Mouse (Mus musculus) bone marrow macrophage, adult 2 months (primary cell): ENCODE measurements around the gene Ap2s1. TPM values are rescaled to one million over a fixed set of nuclear protein-coding genes. Genes with fewer than 3 reads are reported as not detected.
"Not testable (repeated sequence)": the region's sequence is repeated elsewhere in the genome, so short reads cannot be mapped to it uniquely, and the experiment has no call there.

Experiments
- H3K27ac ChIP-seq: 2 replicates; pipeline ENCODE4 v1.5.1; 2012; ENCODE audit warnings: low read depth, low read length; ENCODE audit not compliant: insufficient read depth
- H3K4me1 ChIP-seq: 2 replicates; pipeline ENCODE4 v1.6.1; 2012; ENCODE audit warnings: low read length; ENCODE audit not compliant: control insufficient read depth, insufficient read depth
- H3K4me3 ChIP-seq: 2 replicates; pipeline ENCODE4 v1.5.1; 2012; ENCODE audit warnings: mild to moderate bottlenecking, low read length, moderate library complexity; ENCODE audit not compliant: insufficient read depth
- CTCF ChIP-seq: IDR thresholded peaks from 2 replicates; pipeline ENCODE4 v1.5.1; 2012; ENCODE audit warnings: low read depth, mild to moderate bottlenecking, low read length, moderate library complexity
- POLR2A ChIP-seq: IDR thresholded peaks from 2 replicates; pipeline ENCODE4 v1.6.1; 2012; ENCODE audit warnings: mild to moderate bottlenecking, low read depth, low read length, borderline replicate concordance
- polyA plus RNA-seq: library from polyadenylated mRNA; stranded (reverse); fragments of >200 nt; gene quantifications from 2 replicates; pipeline ENCODE4 v1.2.4, GENCODE M21; 2012; ENCODE audit not compliant: missing spikeins, insufficient read depth, insufficient read length

Ap2s1 gene
- polyA plus RNA-seq: 286 and 287 TPM in 2 replicates

- Histone ChIP-seq H3K27ac (peak within 1 kb of the TSS; percentile 72), H3K4me3 (peak within 1 kb of the TSS; percentile 92), H3K4me1 (peaks cover 14% of the 10 kb centered on the region)
- TF ChIP-seq POLR2A (0 out of 2 replicates have a peak, but pooled peaks have one; percentile 61), CTCF (no peak)
Measured at GRCm38 (mm10) chr7:16738073-16738696, at the start of gene Ap2s1. TSS of gene Ap2s1 (plus strand) at chr7:16738410.

GRCm38 (mm10) chr7:16689196-16689595 is 49.0 kb upstream of the Ap2s1 start:
- Histone ChIP-seq H3K27ac (no peak overlapping the region), H3K4me1 (no peaks in the 10 kb centered on the region), H3K4me3 (no peak overlapping the region)
- no peak for TF ChIP-seq CTCF
- no peak for TF ChIP-seq POLR2A

GRCm38 (mm10) chr7:16695025-16695424 is 43.2 kb upstream of the Ap2s1 start:
- no peak overlapping the region for H3K4me3 ChIP-seq
- H3K4me1 ChIP-seq: peaks cover 2% of the 10 kb centered on the region
- TF ChIP-seq CTCF: no peak
- no peak for TF ChIP-seq POLR2A
- H3K27ac ChIP-seq: no peak overlapping the region

GRCm38 (mm10) chr7:16699042-16699441 is 39.2 kb upstream of the Ap2s1 start:
- H3K4me1 ChIP-seq: peaks cover 16% of the 10 kb centered on the region
- no peak; the same call in 1 of the 2 replicates for TF ChIP-seq CTCF
- TF ChIP-seq POLR2A: no peak
- no peak overlapping the region for H3K4me3 ChIP-seq
- no peak overlapping the region for H3K27ac ChIP-seq

GRCm38 (mm10) chr7:16700583-16700982 is 37.6 kb upstream of the Ap2s1 start:
- no peak for TF ChIP-seq CTCF
- TF ChIP-seq POLR2A: no peak
- Histone ChIP-seq H3K4me1 (peaks cover 16% of the 10 kb centered on the region), H3K4me3 (no peak overlapping the region), H3K27ac (peak overlapping the region; percentile 52)

GRCm38 (mm10) chr7:16706385-16706784 is 31.8 kb upstream of the Ap2s1 start:
- Histone ChIP-seq H3K27ac (no peak overlapping the region), H3K4me3 (no peak overlapping the region), H3K4me1 (peaks cover under 1% of the 10 kb centered on the region)
- no peak for TF ChIP-seq POLR2A
- no peak for TF ChIP-seq CTCF

GRCm38 (mm10) chr7:16708244-16708643 is 30.0 kb upstream of the Ap2s1 start:
- Histone ChIP-seq H3K27ac (no peak overlapping the region), H3K4me3 (no peak overlapping the region), H3K4me1 (no peaks in the 10 kb centered on the region)
- TF ChIP-seq CTCF (no peak), POLR2A (no peak)

GRCm38 (mm10) chr7:16710604-16711003 is 27.6 kb upstream of the Ap2s1 start:
- TF ChIP-seq CTCF: 0 out of 2 replicates have a peak, but pooled peaks have one; percentile 18
- TF ChIP-seq POLR2A: no peak
- H3K4me3 ChIP-seq: no peak overlapping the region
- H3K4me1 ChIP-seq: no peaks in the 10 kb centered on the region
- no peak overlapping the region for H3K27ac ChIP-seq

GRCm38 (mm10) chr7:16712633-16713415 is 25.4 kb upstream of the Ap2s1 start:
- TF ChIP-seq POLR2A: no peak
- TF ChIP-seq CTCF: no peak; the same call in 1 of the 2 replicates
- H3K27ac ChIP-seq: no peak overlapping the region
- no peak overlapping the region for H3K4me3 ChIP-seq
- peaks cover 8% of the 10 kb centered on the region for H3K4me1 ChIP-seq

- H3K4me3 ChIP-seq, H3K4me1 ChIP-seq: not testable (repeated sequence)
- H3K27ac ChIP-seq: peak overlapping the region; percentile 35
Measured at GRCm38 (mm10) chr7:16716456-16717152, 21.6 kb upstream of the Ap2s1 start.
